Mouse (Mus musculus) thymus, postnatal 36 days (tissue): ENCODE data around the gene Xkr7.

Experiments used
- DNase-seq, 2 experiments: peaks; one replicate each; pipeline ENCODE4 v3.0.0; 2022; ENCODE audit warnings: mixed read lengths in 2 of 2

The Xkr7 gene

GRCm38 (mm10) chr2:153033545-153034230 is 2.0 kb downstream of the Xkr7 start:
- DNase-seq = no peak

DNA sequence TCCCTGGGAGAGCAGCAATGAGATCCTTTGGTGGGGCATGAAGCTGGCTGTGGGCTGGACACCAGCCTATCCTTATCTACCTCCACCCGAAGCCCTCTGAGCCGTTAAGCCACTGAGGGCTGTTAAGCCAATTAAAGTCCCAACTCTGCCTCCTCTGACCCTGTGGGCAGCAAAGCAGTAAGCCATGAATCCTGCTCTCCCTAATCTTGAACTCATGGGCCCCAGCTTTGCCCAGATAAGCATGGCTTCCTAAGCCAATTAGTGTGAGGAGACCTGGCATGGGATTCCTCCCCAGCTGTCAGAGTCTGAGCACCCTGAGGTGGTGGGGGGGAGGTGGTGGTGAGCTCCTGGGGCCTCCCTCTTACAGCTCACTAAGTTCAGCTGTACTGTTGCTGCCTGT is 5.0 kb downstream of the Xkr7 start:
- DNase-seq = no peak

- no peak for DNase-seq
Observed at GRCm38 (mm10) chr2:153043886-153044285, 12.2 kb downstream of the Xkr7 start.

GRCm38 (mm10) chr2:153045884-153046299 is 14.2 kb downstream of the Xkr7 start:
- peak; percentile 61 to 79 for DNase-seq

GRCm38 (mm10) chr2:153047828-153048465 is 16.3 kb downstream of the Xkr7 start:
- DNase-seq = peak; percentile 42 to 48

GRCm38 (mm10) chr2:153049288-153049996 is 17.8 kb downstream of the Xkr7 start:
- DNase-seq = peak; percentile 40 to 66

- no peak for DNase-seq
Observed at GRCm38 (mm10) chr2:153049997-153050358, 18.3 kb downstream of the Xkr7 start.

GRCm38 (mm10) chr2:153051095-153051494 is 19.4 kb downstream of the Xkr7 start:
- DNase-seq = no peak

GRCm38 (mm10) chr2:153051537-153051936 is 19.9 kb downstream of the Xkr7 start:
- no peak for DNase-seq

DNA sequence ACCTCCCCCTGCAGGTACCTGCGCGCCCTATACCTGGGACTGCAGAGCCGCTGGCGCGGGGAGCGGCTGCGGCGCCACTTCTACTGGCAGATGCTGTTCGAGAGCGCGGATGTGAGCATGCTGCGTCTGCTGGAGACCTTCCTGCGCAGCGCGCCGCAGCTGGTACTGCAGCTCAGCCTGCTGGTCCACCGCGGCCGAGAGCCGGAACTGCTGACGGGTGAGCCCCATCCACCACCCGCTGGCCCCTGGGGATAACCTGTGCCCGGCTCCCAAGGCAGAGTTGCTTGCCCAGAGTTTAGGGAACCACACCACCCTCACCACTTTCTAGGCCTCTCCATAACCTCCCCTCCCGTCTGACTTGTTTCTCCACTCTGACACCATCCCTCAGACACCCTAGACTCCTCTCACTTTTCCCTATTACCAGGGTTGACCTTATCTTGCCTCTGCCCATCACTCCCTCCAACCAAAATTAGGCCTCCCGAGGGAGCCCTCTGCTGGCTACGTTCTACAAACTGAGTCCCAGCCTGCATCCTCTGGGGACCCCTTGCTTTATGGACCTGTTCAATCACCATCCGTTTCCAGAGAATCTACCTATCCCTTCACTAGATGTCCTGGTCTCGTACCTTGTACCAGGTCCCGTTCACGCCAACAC is 21.2 kb downstream of the Xkr7 start:
- DNase-seq = peak; percentile 19 to 43

GRCm38 (mm10) chr2:153053896-153054295 is 22.2 kb downstream of the Xkr7 start:
- no peak for DNase-seq

DNA sequence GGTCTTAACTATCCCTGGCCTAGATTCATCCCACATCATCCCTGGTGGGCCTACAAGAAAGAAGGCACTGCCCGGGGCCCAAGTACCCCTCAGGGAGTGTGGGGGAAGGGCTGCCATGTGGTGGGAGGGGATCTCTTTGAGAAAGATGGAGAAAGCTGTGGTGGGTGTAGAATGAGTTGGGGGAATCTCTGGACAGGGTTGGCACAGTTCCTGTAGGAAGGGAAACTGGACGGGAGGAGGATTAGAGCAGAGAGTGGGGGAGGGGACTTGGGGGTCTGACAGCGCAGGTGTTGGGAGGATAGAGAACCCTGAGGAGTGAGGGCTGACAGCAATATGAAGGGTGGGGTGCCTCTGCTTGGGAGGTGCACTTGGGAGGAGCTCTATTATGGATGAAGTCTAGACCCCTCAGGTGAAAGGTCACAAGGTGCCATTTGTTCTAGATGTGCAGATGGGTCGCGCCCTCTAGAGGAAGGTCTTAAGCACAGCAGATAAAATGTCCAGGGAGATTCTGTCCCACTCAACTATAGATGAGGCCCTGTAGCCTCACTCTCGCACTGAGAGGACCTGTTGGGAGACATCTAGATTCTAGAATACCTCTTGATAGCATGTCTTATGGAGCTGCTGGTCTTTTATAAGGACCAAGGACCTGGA is 23.7 kb downstream of the Xkr7 start:
- DNase-seq = no peak

DNA sequence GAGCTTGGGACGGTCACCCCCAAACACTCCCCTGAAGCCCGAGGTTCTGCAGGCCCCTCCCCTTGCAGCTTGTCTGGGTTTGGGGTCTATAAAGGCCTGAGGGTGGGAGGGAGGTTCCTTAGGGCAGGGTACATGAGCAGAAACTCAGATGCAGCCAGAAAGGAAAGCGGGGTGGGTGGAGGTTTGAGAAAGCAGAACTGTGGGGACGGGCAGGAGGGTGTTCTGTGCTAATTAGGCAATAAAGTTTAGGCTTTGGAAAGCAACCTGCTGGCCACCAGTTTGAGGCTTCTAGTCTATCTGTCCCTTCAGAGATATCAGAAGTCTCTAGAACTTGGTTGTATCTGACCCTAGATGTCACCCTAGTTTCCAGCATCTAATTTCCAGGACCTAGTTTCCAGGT is 26.7 kb downstream of the Xkr7 start:
- DNase-seq = no peak

DNA sequence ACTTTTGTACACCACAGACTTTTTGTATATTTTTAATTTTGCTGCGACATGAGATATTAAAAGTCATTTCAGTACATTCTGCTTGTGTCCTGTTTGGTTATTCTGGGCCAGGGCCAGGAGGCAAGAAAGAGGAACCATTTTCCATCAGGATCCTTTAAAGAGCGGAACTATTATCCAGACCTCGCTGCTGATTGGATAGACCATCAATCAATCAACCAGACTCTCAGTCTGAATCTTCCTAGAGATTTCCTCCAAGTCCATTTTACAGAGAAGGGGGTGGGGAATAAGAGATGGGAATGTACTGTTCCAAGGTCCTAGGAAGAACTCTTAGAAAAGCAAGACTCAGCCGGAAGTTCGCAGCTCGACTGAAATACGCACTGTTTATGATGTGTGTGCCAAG is 28.6 kb downstream of the Xkr7 start:
- DNase-seq = no peak

- no peak for DNase-seq
Observed at GRCm38 (mm10) chr2:153063394-153063793, 31.7 kb downstream of the Xkr7 start.

- DNase-seq = no peak
Observed at GRCm38 (mm10) chr2:153064190-153064970, 32.7 kb downstream of the Xkr7 start.

GRCm38 (mm10) chr2:153065747-153066508 is 34.3 kb downstream of the Xkr7 start, which contains the start of gene Ccm2l:
Ccm2l (plus strand) TSS chr2:153065955.
- DNase-seq = no peak

DNA sequence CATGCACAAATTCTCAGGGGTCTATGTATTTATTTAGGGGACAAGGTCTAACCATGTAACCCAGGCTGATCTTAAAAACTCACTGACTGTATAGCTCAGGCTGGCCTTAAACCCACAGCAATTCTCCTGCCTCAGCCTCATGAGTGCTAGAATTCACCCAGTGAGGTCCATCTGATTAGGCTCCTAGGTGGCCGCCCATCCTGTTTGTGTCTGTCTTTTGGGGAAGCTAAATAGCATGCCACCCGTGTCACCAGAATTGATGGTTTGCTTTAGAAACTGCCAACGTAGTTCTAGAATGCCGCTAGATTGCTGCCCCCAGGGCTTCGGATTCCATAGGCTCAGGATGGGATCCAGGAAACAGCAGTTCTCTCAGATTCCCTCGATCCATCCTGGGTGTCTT is 35.3 kb downstream of the Xkr7 start:
- no peak for DNase-seq

GRCm38 (mm10) chr2:153070762-153071490 is 39.3 kb downstream of the Xkr7 start:
- DNase-seq = peak in 1 of 2 experiments; percentile 11

DNA sequence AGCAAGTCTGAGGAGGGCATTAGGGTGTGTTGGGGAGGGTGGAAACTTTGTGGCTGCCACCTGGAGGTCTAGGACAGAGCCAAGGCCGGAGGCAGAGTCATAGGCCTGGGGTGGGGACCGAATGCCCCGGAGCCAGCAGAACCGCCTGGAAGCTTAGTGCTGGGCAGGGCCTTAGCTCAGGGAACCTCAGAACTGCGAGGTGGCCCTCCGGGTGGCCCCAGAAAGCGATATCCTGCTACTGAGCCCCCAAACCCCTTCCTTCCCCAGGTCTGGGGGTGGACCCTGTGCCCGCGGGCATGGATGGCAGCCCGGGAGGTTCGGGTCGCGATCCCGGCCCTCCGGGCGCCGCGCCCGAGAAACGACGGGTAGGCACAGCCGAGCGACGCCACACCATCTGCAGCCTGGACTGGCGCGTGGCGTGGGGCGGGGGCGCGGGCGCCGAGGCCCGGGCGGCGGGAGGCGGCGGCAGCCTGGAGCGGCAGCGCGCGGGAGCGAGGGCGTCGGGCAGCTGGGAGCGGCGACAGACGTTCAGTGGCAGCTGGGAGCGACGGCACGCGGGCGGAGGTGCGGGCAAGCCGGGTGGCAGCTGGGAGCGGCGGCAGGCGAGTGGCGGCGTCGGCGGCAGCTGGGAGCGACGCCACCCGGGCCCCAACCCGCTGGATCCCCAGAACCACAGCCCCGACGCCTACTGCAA is 40.0 kb downstream of the Xkr7 start:
- DNase-seq = no peak
